In the genomic region with DNA sequence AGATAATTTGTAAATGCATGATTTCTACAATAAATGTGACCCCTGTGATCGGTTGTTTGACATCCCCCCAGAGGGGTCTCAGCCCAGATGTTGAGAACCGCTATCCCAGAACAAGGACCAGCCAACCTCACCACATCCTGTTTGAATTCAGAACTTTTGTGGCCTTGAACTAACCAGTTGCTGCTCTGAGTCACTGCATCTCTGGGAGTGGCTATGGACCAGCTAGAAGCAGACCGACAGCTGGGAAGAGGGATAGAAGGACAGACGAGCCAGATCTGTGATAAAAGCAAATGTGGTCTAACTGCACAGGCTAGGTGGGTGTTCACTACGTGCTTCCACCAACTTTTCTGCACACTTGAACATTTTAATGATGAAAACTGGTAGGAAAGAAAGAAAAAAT, we compare ENCODE assay signal across 20 mouse cellular contexts.
DNase-seq lines count a peak whose midpoint lies in the region; ATAC-seq and TF ChIP-seq lines count a peak whose summit lies in the region.
"Had no signal": no experiment of that assay in that cellular context is flagged by ENCODE, and none has a peak within 500 bp of the region (broad histone marks: within the 10 kb centered on the region; RNA-seq: fewer than 3 reads in every experiment).

No protein-coding gene starts in this region.

- H3ac ChIP-seq in C2C12 (ENCODE audit: control insufficient read depth, insufficient read length, low read depth): no peak overlapping the region

- no peak overlapping the region for H3K4me3 ChIP-seq in C2C12 (ENCODE audit: insufficient read depth, poor library complexity, severe bottlenecking)
- no peak overlapping the region for H3K4me3 ChIP-seq in forebrain, embryonic 14.5 days (ENCODE audit: low read depth, low read length)
- H3K4me3 ChIP-seq: embryonic facial prominence, embryonic 13.5 days; forebrain, embryonic 12.5 days; gastrocnemius, adult 2 months; heart, embryonic 12.5 days; hindbrain, embryonic 10.5 days; intestine, embryonic 15.5 days had no signal

- no peak for ATAC-seq in forebrain, embryonic 14.5 days
- ATAC-seq: intestine, embryonic 15.5 days had no signal

- no peaks in the 10 kb centered on the region for H3K79me2 ChIP-seq in C2C12 (ENCODE audit: control insufficient read depth, insufficient read depth)

- H3K9me3 ChIP-seq in forebrain, embryonic 14.5 days (replicated peaks; ENCODE audit: control insufficient read depth, low read length): no peaks in the 10 kb centered on the region
- H3K9me3 ChIP-seq: embryonic facial prominence, embryonic 13.5 days; forebrain, embryonic 12.5 days; hindbrain, embryonic 10.5 days; intestine, embryonic 15.5 days had no signal

- DNase-seq in adrenal gland, postnatal 36 days: peak; percentile 41 to 58
- DNase-seq in adrenal gland, postnatal 10 days: no peak
- DNase-seq in 3T3-L1 (ENCODE audit: low read depth, low spot score) (peak; percentile 75), ZHBTc4 (ENCODE audit: low read depth, low spot score) (peak; percentile 32)
- no peak for DNase-seq in kidney, postnatal 36 days
- no peak for DNase-seq in forebrain, embryonic 14.5 days (ENCODE audit: low spot score)
- DNase-seq: cerebellum, adult 18-20 months; cerebellum, adult 9-11 months; cerebellum, postnatal 36 days; gastrocnemius, adult 2 months; gastrocnemius, postnatal 25 days; kidney, adult 18-20 months had no signal

- H3K9ac ChIP-seq in forebrain, embryonic 14.5 days (ENCODE audit: low read length): no peak overlapping the region
- H3K9ac ChIP-seq: embryonic facial prominence, embryonic 13.5 days; forebrain, embryonic 12.5 days; heart, embryonic 12.5 days; hindbrain, embryonic 14.5 days; intestine, embryonic 15.5 days had no signal

- no peaks in the 10 kb centered on the region for H3K79me3 ChIP-seq in C2C12 (ENCODE audit: low read depth)

- no peak overlapping the region for H3K27ac ChIP-seq in forebrain, embryonic 14.5 days (ENCODE audit: low read depth, low read length)
- H3K27ac ChIP-seq: embryonic facial prominence, embryonic 13.5 days; forebrain, embryonic 12.5 days; gastrocnemius, adult 2 months; hindbrain, embryonic 10.5 days; hindbrain, embryonic 14.5 days; intestine, embryonic 15.5 days had no signal

- WGBS in forebrain, embryonic 14.5 days: 80% methylated on average over 5 of the region's 5 CpGs

- no peaks in the 10 kb centered on the region for H3K27me3 ChIP-seq in C2C12 (ENCODE audit: control insufficient read depth, insufficient read depth, insufficient read length)
- H3K27me3 ChIP-seq in forebrain, embryonic 14.5 days (replicated peaks; ENCODE audit: control insufficient read depth, insufficient read depth, low read length): no peaks in the 10 kb centered on the region
- H3K27me3 ChIP-seq: embryonic facial prominence, embryonic 13.5 days; forebrain, embryonic 12.5 days; intestine, embryonic 15.5 days had no signal

- no peaks in the 10 kb centered on the region for H3K36me3 ChIP-seq in C2C12 (ENCODE audit: control insufficient read depth, insufficient read depth)
- H3K36me3 ChIP-seq in forebrain, embryonic 14.5 days (ENCODE audit: control insufficient read depth, insufficient read depth, low read length): no peaks in the 10 kb centered on the region
- H3K36me3 ChIP-seq: embryonic facial prominence, embryonic 13.5 days; forebrain, embryonic 12.5 days; G1E; heart, embryonic 12.5 days; hindbrain, embryonic 10.5 days; intestine, embryonic 15.5 days had no signal

- TF ChIP-seq CTCF in C2C12 (IDR thresholded peaks at IDR 0.05; ENCODE audit: control insufficient read depth, insufficient read depth, insufficient read length): no peak

- no peak overlapping the region for H3K4me2 ChIP-seq in forebrain, embryonic 14.5 days (ENCODE audit: low read length)
- H3K4me2 ChIP-seq: embryonic facial prominence, embryonic 13.5 days; forebrain, embryonic 12.5 days; heart, embryonic 12.5 days; hindbrain, embryonic 14.5 days; intestine, embryonic 15.5 days had no signal

- H3K4me1 ChIP-seq in forebrain, embryonic 14.5 days (ENCODE audit: control insufficient read depth, insufficient read depth, low read length): peaks cover 17% of the 10 kb centered on the region

TF ChIP-seq in C2C12, 6 proteins besides CTCF, POLR2A, EP300 and RAD21:
- no peak for TF ChIP-seq MAX (IDR thresholded peaks at IDR 0.05)
- peak; percentile 91 for TF ChIP-seq MYOD1 (IDR thresholded peaks at IDR 0.05; ENCODE audit: control insufficient read depth, insufficient read length, low read depth)

Comparison
In these comparisons a context has a peak if more than half of its experiments do, and no peak if none do; other contexts are left out.
1. DNase-seq: peak in adrenal gland, postnatal 36 days (2 of 2), 3T3-L1 (single experiment) and ZHBTc4 (single experiment); none in adrenal gland, postnatal 10 days (single experiment), kidney, postnatal 36 days (0 of 2) and forebrain, embryonic 14.5 days (single experiment).